1 mouse cellular context compared by ENCODE assay signal in the genomic region with DNA sequence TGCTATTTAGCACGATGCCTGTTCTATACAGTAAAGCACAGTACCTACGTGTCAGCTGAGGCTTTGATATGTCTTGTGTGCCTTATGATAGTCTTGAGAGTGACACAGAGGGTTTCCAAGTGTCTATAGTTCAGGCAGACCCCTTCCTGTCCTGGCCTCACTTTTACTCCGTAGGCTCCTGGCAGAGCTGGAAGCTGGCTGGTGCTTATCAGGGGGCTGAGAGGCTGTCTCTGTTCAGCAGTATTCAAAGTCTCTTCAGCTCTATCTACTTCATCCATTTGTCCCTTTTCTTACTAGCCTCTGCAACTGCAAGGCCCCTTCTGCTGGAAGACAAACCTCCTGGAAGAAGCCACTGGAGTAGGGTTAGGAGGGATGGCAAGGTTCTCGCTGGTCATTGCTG.
TF ChIP-seq lines count a peak whose summit lies in the region.

No protein-coding gene starts in this region.

TF ChIP-seq in MEL, 35 proteins besides CTCF, POLR2A, EP300 and RAD21:
- no peak for TF ChIP-seq ETS1 (IDR thresholded peaks at IDR 0.05; ENCODE audit: low read depth, low read length)
- TF ChIP-seq TBP (IDR thresholded peaks at IDR 0.05; ENCODE audit: low read depth, low read length) = no peak
- no peak for TF ChIP-seq TCF12 (IDR thresholded peaks at IDR 0.05; ENCODE audit: low read depth, low read length)
- no peak for TF ChIP-seq BHLHE40 (IDR thresholded peaks at IDR 0.05; ENCODE audit: borderline replicate concordance, low read depth, low read length)
- no peak for TF ChIP-seq UBTF (IDR thresholded peaks at IDR 0.05; ENCODE audit: borderline replicate concordance, insufficient read depth, low read depth, low read length)
